Mouse (Mus musculus): ENCODE measurements around the gene Gspt1. TPM values are rescaled to one million over a fixed set of nuclear protein-coding genes. Genes with fewer than 3 reads are reported as not detected.
"Not testable (repeated sequence)": the region's sequence is repeated elsewhere in the genome, so short reads cannot be mapped to it uniquely, and the experiment has no call there.

Gene Gspt1
- 10 to 100 TPM; 80.6 to 86.1 (median 82.8) TPM for total RNA-seq (2022)

DNA sequence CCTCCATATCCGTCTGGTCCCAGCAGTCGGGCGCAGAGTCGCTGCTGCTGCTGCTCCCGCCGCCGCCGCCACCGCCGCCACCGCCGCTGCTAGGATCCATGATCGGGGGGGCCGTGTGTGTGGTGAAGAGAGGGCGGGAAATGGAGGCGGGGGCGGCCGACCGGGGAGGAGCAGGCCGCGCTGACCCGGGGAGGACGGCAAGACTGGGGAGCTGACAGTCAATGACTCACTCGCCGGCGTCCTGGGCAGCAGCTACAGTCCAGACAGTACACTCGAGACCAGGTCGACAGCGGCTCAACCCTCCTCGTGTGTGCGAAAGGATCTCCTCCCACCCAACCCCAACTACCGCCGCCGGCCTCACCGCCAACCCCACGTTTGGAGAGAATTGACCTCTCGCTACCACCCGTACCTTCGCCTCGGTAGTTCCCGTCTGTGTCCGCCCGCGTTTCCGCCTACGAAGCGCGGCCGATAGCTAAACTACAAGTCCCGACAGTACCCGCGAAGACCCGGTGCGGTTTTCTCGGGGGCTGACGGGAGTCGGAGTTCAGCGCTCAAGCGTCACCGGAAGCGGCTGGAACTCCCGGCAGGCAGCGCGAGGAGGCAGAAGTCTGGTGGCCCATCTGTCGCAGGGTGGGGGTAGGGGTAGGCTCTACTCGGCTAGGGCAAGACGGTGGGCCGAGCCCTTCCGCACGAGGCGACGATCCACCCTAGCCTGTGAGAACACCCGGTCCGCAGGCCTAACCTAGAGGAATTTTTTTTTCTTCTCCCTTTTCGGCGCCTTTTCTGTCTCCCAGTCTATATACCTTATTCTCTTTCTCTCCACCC lies at the start of gene Gspt1:
Gene Gspt1, minus strand, starts transcription at position 428 of the 825 bp plus-strand sequence.
- DNase-seq (ENCODE audit: low spot score in 2 of 2) = peak; percentile 95 to 99

DNA sequence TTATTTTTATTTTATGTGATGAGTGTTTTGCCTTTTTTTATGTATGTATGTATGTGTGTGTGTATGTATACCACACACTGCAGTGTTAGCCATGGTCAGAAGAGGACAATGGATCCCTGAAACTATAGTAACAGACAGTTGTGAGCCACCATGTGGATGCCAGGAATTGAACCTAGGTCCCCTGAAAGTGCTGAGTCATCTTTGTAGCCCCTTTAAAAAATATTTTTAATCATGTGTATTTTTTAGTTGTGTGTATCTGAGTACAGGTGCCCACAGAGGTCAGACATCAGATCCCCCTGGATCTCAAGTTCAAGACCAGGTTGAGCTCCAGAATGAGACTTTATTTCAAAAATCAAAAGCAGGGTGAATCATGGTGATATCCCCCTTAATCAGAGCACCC lies 49.6 kb upstream of the Gspt1 start:
- DNase-seq (ENCODE audit: low spot score in 2 of 2) = no peak

DNA sequence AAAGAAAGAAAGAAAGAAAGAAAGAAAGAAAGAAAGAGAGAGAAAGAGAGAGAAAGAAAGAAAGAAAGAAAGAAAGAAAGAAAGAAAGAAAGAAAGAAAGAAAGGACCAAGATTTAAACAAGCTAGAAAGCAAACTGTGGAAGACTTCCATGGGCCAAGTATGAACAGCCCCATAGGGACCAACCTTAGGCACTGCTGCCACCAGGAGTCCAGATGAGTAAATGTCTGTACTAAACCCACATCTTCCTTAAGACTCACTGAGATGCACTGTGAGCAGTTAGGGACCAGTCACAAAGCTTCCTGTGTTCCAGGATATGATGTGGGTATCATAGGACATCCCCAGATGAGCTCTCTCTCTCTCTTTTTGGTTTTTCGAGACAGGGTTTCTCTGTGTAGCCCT lies 43.6 kb upstream of the Gspt1 start:
- DNase-seq (ENCODE audit: low spot score in 2 of 2) = not testable (repeated sequence)

DNA sequence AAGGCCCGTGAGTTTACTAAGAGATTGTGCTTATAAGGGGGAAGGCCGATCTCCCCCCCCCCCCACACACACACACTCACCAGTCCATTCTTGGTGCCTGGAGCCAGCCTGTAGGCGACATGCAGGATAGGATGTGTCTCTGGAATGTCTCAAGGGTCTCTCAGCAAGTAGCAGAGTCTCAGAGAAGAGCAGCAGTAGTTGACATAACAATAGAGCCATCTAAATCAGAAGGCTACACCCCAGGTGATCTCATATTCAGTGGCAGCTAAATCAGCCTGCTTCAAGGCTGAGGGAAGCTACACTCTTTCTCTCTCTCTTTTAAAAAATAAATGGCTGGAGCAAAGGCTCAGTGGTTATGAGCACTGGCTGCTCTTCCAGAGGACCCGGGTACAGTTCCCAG lies 41.5 kb upstream of the Gspt1 start:
- not testable (repeated sequence) for DNase-seq (ENCODE audit: low spot score in 2 of 2)

DNA sequence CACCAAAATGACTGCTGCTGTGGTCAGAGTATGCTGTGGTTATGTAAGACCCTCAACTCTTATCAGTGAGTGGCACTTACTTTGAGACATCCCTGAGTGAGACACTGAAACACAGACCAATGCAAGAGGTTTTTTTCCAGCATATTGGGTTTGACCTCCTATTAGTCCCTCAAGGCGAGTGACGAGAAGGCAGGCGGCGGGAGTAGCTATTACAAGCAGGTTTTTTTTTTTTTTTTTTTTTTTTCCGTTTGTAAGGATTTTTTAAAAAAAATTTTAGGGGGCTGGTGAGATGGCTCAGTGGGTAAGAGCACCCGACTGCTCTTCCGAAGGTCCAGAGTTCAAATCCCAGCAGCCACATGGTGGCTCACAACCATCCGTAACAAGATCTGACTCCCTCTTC lies 34.7 kb upstream of the Gspt1 start:
- not testable (repeated sequence) for DNase-seq (ENCODE audit: low spot score in 2 of 2)

DNA sequence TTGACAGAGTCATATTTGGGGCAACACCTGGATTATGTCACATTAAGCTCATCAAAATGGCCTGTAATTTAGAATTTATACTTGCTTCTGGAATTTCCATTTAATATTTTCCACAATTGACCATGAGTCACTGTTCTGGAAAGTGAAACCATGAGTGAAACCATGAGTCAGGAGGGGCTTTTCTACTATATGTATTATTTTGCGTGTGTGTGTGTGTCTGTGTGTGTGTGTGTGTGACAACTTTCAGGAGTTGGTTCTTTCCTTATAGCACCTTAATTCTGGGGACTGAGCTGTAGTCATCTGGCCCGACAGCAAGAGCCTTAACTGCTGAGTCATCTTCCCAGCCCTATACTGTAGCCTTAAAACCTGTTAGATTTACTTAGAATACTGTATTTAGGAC lies 31.8 kb upstream of the Gspt1 start:
- DNase-seq (ENCODE audit: low spot score in 2 of 2) = no peak

DNA sequence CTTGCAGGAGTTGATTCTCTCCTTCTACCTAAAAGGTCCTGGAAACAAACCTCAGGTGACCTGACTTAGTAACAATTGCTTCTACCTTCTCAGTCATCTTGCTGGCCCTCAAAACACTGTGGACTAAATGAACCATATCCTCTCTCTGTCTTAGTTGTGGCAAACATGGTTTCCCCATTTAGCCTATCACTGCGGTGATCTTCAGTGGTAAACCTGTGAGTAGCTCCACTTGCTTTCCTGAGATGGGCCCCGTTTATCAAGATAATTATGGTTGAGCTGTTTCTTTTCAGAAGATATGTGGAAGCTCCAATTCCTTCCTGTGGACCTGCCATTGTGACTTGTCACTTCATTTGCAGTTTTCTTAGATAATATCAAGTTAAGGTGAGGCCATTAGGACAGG lies 30.8 kb upstream of the Gspt1 start:
- no peak for DNase-seq (ENCODE audit: low spot score in 2 of 2)

DNA sequence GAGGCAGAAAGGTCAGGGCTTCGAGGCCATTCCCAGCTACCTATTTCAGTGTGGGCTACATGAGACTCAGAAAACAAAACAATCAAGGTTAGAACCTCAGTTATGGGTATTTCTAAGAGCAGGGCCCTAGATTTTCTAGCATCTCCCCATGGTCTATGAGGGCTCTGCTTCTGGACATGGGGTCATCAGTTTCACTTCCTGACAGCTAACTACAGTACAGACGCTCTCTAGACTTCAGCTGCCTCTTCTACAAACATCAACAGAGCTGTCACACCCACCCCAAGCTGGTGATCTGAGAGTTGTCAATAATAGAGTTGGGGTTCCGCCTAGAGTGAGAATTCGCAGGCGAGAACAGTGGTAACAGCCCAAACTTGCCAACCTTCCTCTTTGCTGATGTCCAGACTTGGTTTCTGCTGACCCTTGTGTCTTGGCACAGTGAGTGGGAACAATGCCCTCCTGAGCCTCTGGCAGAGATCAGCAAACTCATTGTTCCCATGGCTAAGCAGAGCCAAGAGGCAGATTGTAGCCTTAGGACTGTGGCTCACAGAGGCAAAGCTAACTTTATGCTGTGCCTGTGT lies 28.6 kb upstream of the Gspt1 start:
- peak in 1 of 2 experiments; percentile 18 for DNase-seq (ENCODE audit: low spot score in 2 of 2)

DNA sequence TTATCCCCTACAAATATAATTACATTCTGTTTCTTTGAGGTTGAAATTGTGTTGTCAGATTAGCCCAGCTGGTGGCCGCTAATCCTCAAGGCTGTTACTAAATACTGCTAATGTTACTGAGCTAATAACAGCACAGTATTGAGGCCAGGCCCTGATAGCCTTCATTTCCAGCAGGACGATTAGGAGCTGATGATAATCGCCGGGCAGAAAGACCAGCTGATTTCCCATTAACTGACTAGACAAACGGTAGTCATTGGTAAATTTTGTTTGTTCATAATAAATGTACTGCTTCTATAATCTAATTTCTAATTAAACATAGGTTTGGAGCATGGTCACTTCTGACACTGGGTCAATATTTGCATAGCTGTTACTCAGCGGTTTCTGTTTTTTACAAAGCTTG lies 24.7 kb upstream of the Gspt1 start:
- DNase-seq (ENCODE audit: low spot score in 2 of 2) = no peak

DNA sequence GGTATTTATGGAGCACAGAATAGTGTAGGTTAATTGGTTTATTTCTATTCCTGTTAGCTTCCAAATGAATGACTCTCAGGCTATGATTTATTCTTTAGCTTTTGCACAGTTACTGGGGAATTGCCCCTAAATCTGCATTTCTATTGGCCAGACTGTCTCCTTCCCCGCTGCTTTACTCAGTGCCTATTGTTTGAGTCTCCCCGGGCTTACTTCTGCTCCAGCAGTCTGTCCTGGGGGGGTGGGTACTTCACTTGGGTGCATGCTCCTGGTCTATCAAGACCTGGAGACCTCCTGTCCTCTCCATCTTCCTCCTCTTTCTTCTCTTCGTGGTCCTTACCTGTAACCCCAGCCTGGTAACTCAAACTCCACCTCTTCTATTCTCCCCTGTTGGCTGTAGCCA lies 22.8 kb upstream of the Gspt1 start:
- no peak for DNase-seq (ENCODE audit: low spot score in 2 of 2)

DNA sequence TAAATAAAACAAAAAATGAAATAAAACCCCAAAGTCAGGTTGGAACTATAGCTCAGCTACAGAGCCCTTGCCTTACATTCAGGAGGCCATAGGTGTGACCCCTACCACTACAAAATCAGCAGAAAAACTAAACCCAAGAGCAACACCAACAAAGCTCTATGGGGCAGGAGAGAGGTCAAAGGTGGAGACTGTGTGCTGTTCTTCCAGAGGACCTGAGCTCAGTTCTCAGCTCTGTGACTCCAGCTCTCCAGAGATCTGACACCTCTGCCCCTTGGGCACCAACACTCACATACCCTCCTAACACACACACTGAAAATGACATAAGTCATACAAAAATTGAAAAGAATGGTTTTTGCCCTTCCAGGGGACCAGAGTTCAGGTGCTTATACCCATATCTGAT lies 16.9 kb upstream of the Gspt1 start:
- DNase-seq (ENCODE audit: low spot score in 2 of 2) = no peak

DNA sequence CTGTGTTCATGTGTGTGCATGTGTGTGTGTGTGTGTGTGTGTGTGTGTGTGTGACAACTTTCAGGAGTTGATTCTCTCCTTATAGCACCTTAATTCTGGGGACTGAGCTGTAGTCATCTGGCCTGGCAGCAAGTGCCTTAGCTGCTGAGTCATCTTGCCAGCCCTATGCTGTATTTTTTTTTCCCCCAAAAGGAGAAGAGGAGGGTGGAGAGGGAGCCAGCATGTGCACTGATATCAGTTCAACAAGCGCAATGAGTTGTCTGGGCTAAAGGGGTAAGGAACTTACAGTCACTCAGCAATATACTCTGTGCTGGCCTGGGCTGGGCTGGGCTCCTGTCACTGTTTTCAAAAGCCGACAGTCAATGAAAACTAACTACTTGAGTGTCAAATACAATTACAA lies 16.5 kb upstream of the Gspt1 start:
- DNase-seq (ENCODE audit: low spot score in 2 of 2) = no peak

DNA sequence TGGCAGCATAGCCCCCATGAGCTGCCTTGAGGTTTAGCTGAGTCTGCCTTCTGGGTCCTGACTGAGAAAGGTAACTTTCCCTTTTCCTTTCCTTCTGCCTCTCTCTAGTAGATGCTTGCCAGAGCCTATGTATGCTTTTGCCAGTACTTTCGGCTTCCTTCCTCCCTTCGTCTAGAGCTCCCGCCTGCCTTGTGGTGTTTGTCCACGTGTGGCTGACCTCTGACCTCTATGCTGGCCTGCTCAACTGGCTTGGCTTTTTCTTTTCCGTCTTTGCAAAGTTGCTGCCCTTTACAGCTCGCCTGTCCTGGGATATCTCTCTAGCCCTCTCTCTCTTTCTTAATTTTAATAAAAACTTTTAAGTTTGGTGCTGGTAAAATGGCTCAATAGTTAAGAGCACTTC lies 15.7 kb upstream of the Gspt1 start:
- DNase-seq (ENCODE audit: low spot score in 2 of 2) = no peak

DNA sequence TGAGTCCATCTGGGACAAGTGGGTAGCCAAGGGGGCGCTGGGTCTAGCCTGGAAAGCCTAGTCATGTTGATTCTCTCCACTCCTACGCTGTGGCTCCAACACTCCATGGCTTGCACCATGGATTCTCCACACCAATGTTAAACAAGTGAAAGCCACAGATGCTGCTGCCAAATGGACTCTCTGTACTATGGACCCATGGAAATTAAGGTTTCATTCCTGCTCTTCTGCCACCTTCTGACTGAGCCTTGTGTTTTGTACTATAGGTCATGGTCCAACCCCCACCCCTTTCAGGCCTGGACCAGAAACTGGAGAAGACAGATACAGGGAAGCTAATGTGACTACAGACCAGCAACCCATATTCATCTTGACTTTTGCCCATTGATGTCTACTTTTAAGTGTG lies 12.4 kb upstream of the Gspt1 start:
- DNase-seq (ENCODE audit: low spot score in 2 of 2) = no peak

DNA sequence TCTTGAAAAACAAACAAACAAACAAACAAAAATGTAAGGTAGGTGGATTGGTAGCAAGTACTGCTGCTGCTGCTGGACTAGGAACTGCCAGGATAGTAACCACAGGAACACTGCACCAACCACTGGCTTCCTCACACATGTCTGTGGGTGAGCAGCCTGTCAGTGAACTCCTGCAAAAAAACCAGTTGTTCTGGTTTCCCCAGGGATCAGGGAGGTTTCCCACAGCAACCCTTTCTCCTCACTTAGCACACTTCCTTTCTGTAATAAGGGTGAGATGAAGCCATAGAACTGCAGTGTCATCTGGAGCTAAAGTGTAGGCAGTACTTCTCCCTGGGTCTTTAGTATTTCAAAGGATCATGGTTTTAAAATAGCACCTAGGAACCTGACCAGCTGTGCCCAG lies 9.1 kb upstream of the Gspt1 start:
- no peak for DNase-seq (ENCODE audit: low spot score in 2 of 2)

DNA sequence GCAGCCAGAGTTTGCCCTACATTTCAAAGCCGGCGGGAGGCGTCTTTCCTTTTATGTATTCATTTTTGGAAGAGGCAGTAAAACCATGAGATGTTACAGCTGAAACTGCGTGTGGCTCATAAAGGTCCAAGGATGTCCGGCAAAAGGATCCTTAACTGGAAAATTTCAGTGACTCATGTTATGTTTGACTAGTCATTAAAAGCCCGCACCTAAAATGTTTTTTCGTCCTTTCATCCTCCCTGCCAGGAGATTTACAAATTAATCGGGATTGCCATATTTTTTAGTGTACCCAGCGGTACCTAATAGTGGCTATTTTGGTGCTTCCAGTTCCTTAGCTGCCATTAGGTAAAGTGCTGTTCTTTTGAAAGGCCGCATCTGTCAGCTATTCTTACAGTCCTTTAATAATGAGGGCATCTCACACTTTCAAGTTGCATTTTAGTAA lies 619 bp upstream of the Gspt1 start:
- DNase-seq (ENCODE audit: low spot score in 2 of 2) = no peak

DNA sequence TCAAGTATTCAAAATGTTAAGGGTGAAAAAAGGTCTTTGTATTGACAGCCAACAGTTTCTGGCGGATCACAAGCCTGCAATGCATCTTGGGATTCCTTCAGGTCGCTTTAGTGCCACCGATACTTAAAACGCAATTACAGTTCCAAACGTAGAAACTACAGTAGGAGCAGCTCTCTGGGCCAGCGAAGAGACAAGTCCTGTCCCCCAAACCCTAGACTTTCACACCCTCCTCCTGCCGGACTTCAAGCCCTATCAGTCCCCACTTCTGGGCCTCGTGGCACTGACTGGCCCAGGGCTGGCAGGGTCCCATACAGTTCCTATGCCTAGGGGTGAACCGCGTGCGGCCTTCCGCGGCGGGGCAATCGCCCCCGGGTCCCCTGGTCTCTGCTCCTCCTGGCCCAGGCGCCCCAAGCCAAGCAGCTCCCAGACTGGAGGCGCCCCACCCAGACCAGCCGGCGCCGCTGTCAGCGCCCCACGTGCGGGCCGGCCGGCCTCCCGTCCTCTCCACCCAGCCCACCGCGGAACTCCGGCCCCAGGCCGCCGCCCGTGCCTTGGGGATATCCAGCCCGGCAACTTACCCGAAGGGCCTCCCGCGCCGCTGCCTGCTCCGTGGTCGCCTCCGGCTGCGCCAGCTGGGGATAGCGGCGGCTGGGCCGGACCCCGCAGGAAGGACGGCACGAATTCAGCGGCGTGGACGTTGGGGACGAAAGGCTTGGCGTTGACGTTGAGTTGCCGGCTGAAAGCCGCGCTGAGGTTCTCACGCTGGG lies 877 bp downstream of the Gspt1 start:
- DNase-seq (ENCODE audit: low spot score in 2 of 2) = peak; percentile 30 to 35

DNA sequence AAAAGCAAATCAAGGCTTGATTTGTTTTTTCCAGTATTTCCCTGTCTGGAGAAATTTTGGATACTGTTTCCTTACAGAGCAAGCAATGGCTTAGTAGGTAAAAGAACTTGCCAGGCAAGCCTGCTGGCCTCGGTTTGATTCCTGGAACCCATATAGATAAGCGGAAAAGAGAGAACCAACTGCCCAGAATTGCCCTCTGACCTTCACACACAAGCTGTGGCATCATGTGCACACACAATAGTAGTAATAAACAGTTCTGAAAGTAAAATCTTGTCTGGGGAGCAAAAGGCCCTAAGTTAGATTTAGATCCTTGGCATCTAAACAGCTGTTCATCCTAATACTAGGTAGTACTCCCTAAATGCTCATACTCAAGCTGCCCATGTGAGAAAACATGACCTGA lies 6.3 kb downstream of the Gspt1 start:
- DNase-seq (ENCODE audit: low spot score in 2 of 2) = no peak

DNA sequence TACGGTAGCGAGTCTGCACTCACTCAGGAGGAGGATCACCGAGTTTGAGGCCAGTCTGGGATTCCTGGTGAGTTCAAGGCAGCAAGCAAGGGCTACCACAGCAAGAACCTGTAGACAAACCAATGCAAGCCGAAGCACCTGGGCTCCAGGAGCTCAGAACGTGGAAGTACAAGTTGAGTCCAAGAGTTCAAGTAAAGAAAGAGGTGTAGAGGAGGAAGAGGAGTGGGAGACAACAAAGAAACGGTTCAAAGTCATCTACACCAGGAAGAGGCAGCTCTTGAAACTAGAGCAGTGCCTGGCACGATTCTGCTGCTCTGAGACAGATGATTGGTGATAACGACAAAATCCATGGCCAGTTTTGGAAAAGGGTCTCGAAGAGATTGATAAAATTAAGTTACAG lies 8.4 kb downstream of the Gspt1 start:
- no peak for DNase-seq (ENCODE audit: low spot score in 2 of 2)

DNA sequence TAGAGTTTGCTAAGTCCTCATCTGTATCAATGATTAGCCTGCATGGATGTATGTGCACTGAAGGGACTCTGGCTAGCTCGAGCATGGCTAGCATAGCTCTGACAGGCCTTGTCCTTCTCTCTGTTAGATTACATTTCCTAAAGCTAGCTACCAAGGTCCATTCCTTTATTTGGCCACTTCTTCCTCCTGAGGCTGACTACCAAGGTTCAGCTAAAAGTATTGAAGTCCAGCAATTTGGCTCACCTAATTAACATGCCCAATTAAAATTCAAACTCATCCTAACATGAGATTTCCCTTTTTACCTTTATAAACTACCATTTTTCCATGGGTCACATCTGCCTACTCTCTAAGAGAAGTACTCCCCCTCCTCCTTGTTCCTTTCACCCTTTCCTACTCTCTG lies 11.7 kb downstream of the Gspt1 start:
- no peak for DNase-seq (ENCODE audit: low spot score in 2 of 2)

DNA sequence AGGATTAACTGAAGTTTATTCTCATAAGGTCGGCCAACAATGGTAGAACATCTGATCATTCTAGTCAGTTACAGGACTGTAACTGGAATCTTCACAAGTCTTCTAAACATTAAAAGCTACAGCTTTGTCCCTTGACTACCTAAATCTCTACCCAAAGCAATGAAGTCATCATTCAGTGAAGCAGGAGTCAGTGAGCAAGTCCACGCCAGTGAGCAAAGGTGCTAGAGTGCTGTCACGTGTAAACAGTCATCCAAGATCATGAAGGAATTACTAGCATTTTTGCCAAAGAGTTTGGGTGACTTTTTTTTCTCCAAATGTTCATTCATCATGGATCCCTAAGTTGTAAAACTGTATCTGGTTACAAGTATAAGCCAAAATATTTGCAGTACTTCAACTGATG lies 36.3 kb downstream of the Gspt1 start:
- DNase-seq (ENCODE audit: low spot score in 2 of 2) = no peak

DNA sequence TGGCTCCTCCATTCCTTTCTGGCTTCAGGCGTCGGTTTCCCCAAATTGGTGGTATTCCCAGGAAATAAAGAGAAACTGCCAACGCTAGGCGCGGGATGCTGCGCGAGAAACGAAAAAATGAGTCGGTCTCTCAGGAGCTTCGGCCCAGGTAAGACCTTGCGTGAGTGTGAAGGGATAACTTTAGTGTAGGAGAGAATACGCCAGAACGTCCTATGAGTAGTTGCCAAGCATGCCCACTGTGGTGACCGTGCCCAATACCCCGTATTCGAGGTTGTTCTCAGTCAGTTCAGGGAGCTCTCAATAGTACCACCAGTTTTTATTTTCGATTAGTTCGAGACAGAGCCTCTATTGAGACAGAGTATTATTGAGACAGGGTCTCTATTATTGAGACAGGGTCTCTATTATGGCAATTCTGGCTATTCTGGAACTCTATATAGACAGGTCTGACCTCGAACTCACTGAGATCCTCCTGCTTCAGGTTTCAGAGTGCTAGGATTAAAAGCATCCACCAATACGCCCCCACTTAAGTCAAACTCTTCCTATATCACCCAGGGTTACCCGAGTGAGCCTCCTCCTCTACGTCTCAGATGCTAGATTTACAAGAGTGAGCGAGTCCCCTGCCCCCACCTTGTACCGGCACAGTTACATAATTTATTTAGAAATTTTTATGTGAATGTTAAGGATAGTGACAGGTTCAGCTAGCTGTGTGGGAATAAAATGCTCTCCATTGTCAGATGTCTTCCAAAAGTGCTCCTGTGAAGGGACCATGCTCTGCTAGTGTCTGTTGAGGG lies 50.3 kb downstream of the Gspt1 start:
- DNase-seq (ENCODE audit: low spot score in 2 of 2) = no peak
